Mouse (Mus musculus) right cerebral cortex, postnatal 36 days (tissue): ENCODE measurements at regions not wholly inside any gene's neighbourhood (a gene's known extent, or its start where the extent isn't known, plus 50 kb on each side); places are given as distances from the start of the nearest gene placed in this dataset.
"Not testable (repeated sequence)": the region's sequence is repeated elsewhere in the genome, so short reads cannot be mapped to it uniquely, and the experiment has no call there.

Experiments used
- DNase-seq, 2 experiments: peaks; one replicate each; pipeline ENCODE4 v3.0.0; 2022; ENCODE audit warnings: low spot score in 2 of 2, mixed read lengths in 1 of 2

GRCm38 (mm10) chrX:154717526-154717925, 138.4 kb upstream of the Samt2 start:
- DNase-seq = not testable (repeated sequence)

GRCm38 (mm10) chrX:154713641-154714255, 134.6 kb upstream of the Samt2 start:
- DNase-seq = peak in 1 of 2 experiments; percentile 0

- DNase-seq = not testable (repeated sequence)
Measured at GRCm38 (mm10) chrX:154712576-154712975, 133.4 kb upstream of the Samt2 start.

- DNase-seq = not testable (repeated sequence)
Measured at GRCm38 (mm10) chrX:154670529-154670928, 91.4 kb upstream of the Samt2 start.
